Mouse (Mus musculus) gastrocnemius, postnatal 10 days (tissue): ENCODE results near the gene Ppp6r2. TPM values are rescaled to one million over a fixed set of nuclear protein-coding genes. Genes with fewer than 3 reads are reported as not detected.

Source experiments
- DNase-seq: peaks from one replicate; pipeline ENCODE4 v3.0.0; 2021; ENCODE audit warnings: mixed read lengths
- microRNA-seq, 2 experiments: library from miRNA; unstranded; fragments of <30 nt; microRNA quantifications; one replicate each; pipeline ENCODE4 v1.2.0; 2021
- total RNA-seq, 2 experiments: library from RNA; stranded (reverse); gene quantifications; 2 replicates each; pipeline ENCODE4 v1.2.3; 2021

Ppp6r2 gene
- total RNA-seq, 2 experiments from 2014 or later: 60.1 to 61.9 TPM

DNA sequence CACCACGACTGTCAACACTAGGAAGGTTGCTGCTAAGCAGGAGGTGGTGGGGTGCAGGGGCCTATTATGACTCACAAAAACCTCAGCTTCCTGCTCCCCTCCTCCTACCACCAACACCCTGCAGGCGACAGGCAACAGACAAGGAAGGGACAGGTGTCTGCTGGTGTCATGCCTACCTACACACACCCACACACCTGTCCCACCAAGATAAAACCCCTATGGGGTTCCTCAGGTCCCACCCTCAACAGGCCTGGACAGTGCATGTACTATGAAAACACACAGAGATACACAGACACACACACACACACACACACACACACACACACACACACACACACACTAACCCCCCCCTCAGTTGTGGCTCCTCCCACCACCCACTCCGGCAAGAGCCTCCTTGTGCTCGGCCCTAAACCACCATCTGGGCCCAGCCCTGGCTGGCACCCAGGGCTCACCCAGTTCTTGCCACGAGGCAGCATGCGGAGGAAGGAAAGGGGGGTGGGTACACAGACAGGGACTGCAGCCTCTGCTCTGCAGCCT lies 98.7 kb downstream of the Ppp6r2 start:
- no peak for DNase-seq

DNA sequence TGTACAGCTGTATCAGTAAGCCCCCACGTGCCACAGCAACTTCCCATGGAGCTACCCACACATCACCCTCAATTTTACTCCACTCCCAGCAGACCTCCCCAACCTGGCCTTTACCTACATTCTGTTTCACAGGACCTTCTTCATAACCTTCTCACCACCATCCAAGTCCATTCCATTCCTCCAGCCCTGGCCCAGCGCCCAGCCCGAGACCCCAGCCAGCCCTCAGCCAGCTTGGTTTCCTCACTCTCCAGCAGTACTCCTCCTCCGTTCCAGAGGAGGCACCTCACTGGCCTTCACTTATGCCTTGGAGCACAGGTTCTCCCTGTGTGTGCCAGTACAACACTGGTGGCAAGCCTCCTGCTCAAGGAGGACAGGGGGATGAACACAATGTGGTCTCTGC lies 102.0 kb downstream of the Ppp6r2 start:
- DNase-seq: no peak

DNA sequence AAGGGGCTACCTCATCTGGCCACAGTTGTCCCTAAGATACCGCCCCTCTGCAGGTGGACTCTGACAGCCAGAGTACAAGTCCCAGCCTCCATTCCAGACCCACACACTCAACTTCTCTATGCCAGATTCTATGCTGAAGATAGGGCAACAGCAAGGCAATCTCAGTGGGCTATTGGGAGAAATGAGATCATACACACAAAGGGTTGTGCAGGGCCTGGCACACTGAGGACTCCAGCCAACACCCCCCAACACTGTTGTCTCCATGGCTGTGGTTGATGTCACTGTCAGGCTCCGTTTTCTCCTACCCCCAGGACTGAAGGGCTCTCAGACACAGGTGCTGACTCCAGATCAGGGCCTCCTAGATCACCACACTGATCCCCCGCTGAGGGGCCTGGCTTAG lies 102.8 kb downstream of the Ppp6r2 start:
- DNase-seq: no peak

DNA sequence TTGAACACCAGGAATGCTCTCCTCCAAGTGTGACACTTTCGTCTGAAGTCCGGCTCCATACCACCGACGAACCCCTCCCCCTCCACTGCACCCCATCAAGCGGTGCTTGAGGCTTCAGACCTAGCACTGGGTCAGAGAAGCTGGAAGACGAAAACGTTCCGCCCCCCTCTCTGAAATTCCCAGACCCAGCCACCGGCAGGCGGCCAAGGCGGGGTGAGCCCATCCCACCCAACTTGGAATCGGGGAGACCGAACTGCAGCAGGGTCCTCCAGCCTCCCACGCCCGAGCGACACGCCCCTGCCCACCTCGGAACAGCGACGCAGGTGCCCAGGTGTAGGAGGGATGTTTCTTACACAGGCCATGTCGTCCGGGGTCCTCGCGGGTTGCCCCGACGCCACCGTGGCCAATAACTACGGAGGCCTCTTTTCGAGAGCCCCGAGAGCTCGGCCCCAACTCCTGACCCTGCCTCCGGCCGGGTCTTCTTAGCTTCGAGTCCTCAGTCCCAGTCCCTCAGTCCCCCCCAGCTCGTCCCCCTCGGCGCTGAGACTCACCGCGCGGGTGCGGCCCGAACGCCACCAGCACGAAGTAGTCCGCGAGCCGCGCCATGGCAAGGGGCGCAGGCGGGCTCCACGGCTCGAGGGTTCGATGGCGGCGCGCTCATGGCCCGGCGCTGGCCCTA lies 103.3 kb downstream of the Ppp6r2 start:
- DNase-seq: peak; percentile 45

DNA sequence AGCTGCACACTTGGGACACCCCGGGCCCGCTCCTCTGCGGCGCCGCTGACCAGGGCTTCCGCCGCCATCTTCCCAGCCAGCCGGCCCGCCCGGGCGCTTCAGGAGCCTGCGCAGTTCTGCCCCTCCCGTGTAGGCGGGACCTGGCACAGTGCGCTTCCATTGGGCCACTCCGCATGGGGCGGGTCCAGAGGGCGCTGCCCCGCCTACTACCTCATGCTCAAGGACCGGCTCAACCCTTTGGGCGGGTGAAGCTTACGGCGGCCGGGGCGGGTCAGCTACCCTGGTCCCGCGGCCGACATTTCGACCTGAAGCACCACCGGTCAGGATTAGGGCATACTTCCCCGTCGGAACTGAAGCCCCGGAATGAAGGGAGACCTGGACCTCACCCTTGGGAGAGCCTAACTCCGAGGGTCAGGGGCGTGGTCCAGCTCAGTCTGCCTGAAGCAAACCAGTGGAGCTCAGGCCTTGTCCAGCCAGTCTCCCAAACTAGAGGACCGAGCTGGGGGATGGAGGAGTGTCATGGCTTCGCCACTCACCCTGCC lies 103.9 kb downstream of the Ppp6r2 start, which contains the start of gene Sbf1:
Sbf1 (minus strand) TSS at position 122 of the 542 bp plus-strand sequence.
- peak; percentile 98 for DNase-seq

DNA sequence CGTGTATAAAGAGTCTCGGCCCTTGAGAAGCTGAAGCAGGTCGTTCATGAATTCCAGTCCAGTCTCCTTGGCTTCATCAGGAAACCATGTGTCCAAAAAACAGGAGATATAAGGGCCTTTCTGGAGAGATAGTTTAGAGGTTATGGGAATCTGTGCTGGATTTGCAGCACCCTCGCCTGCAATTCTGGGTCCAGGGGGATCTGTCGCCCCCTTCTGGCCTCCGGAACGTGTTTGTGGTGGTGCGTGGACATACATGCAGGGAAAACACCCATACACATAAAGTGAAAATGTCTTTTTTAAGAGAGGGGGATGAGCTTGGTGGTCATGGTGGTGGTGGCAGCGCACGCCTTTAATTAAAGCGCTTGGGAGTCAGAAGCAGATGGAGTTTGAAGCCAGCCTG lies 104.8 kb downstream of the Ppp6r2 start:
- no peak for DNase-seq

DNA sequence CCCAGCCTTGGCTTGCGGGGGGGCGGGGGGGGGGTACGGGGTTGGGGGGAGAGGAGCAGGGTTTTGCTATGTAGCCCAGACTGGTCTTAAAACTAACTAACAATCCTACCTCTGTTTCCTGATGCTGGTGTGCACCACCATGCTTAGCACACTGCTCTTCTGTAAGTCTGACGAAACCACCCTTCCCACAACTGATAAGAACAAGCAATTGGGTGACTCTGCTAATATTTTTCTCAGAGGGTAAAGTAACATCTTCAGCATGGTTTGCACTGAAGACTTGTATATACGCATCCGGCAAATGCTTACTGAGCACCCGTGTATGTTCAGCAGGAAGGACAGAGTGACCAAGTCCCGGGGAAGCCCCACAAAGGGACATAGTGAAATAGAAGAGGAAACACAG lies 109.9 kb downstream of the Ppp6r2 start:
- no peak for DNase-seq

DNA sequence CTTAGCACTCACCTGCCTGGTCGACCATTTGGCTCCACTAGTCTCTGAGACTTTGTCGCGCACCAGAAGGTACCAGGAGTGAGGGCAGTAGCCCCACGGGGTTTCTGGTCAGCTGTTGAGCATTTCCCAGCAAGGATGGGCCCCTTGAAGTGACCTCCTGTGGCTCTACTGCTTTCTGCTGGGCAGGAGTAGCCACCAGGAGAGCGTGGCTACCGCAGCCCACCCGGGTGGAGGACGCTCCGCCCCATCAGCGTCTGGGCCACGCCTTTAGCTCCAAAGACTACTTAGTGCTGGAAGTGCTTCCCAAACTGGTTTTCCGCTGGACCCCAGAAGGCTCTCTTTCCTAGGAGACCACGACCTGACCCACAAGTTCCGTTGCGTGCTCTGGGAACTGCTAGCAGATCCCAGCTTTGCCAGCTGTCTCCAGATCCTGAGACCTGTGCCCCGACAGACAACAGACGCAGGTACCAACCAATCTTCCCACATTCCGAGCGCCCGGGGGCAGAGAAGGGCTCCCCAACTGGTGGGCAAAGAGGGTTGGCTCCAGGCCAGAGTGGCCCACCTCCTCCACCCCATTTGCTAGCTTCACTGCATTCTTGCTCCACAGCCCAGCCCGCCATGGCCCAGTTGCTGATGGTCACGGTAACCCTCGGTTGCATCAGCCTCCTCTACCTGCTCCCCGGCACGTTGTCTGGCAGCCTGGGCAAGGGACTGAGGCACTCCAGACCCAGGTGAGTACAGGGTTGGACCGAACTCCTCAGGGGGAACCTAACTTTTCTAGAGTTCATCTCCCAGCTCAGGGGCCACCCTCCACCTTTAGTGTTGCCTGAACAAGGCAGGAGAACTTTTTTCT lies 111.5 kb downstream of the Ppp6r2 start, which contains the start of gene Adm2:
Adm2 (plus strand) TSS at position 51 of the 853 bp plus-strand sequence.
- DNase-seq: no peak

DNA sequence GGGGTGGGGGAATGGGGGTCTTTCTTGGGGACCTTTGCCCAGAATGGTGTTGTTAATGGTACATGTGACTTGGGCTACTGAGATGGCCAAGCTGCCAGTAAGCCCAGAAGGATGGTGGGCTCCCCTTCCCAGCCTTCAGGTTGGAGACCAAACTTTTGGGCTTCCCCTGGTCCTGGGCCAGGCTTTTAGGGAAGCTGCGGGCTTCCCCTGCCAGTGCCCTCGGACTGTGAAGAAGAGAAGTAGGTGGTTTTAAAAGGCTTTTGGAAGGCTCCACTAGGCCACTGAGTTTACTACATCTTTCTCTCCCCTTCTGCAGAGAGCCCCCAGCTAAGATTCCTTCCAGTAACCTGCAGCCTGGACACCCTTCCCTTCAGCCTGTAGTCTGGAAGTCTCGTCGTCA lies 112.3 kb downstream of the Ppp6r2 start:
- DNase-seq: no peak

DNA sequence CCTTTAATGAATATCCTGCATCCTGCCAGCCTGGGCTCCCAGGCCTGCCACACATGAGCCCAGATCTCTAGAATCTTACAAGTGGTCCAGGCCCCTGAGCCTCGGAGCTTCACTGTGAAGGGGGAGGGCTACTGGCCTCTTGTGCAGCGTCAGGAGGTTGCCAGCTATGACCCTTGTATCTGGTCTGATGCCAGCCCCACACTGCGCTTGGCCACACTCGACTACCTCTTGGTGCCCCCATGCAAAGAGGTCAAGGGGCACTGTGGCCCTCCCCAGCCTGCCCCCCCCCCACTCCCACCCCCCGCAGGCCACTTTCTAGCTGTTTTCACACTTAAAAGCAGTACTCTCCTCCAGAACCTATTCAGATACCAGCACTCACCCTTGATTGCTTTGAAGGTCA lies 115.1 kb downstream of the Ppp6r2 start:
- no peak for DNase-seq

DNA sequence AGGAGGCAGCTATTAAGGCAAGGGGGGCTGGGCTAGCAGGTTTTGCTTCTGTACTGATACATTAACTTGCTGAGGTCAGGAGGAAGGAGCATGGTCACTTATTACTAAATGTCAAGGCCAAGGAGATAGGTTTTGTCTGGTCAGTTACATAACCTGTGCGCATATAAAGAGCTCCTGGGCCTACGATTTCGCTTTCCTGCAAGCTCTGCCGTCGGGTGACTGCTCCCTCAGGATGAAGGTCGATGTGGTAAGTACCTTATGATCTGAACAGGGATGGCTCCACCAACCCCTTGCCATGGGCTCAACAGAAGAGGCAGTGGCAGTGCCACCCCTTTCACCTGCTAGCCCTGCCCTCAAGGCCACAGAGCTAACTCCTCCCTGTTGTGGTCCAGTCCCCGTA lies 122.9 kb downstream of the Ppp6r2 start, which contains the start of gene Miox:
Miox (plus strand) TSS at position 128 of the 400 bp plus-strand sequence.
- no peak for DNase-seq

DNA sequence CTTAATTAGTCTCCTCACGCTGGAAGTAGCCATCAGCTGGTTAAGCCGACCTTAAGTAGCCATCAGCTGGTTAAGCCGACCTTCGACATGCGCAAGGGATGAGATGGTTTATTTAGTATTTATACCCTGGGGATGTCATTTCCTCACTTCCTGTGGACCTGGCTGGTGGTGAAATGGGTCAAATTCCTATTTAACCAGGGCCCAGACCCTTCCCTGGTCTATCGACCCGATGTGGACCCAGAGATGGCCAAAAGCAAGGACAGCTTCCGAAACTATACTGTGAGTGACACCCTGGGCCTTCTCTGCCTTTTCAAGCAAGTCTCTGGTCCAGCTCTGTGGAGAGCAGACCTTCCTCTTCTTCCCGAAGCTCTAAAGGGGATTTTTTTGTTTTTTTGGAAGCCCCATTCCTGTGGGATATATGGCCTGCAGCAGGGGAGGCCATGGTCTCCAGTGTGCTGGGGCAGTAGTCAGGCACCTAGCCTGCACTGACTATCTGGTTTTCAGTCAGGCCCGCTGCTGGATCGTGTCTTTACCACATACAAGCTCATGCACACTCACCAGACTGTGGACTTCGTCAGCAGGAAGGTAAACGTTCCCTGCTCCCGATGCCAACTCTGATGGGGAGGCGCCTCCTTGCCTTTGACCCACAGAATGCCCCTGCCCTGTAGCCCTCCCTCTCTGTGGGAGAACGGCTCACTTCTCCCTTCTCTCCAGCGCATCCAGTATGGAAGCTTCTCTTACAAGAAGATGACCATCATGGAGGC lies 123.6 kb downstream of the Ppp6r2 start:
- no peak for DNase-seq

DNA sequence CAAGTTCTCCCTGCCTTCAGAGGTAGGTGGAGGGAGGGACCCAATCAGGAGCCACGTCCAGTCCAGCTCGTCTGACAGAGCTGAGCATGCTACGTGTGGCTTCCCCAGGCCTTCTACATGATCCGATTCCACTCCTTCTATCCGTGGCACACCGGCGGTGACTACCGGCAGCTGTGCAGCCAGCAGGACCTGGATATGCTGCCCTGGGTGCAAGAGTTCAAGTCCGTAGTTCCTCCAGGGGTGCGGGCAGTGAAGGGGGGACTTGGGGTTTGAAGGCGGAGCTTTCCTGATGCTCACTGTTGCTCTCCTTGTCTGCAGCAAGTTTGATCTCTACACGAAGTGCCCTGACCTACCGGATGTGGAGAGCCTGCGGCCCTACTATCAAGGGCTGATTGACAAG lies 125.1 kb downstream of the Ppp6r2 start:
- no peak for DNase-seq

Small RNA genes within 50 kb of the gene (microRNA-seq; reads per million reads assigned to microRNA genes)
- gene Mir6958 (0 to 0.50 reads per million in 2 experiments), gene Mir6959 (0.50 to 0.95 reads per million in 2 experiments), gene Mir7118 (0 reads per million in 2 experiments)

Other genes starting within 250 kb of the Ppp6r2 start
- gene Mlc1, start 232.5 kb upstream of the Ppp6r2 start, total RNA-seq: under 1 TPM; 0.07 to 0.20 TPM
- gene Mov10l1, start 228.6 kb upstream of the Ppp6r2 start, total RNA-seq: not detected
- under 1 TPM; 0.07 to 0.18 TPM for gene Panx2, start 151.8 kb upstream of the Ppp6r2 start, total RNA-seq
- 10 to 100 TPM; 24.9 to 28.1 TPM for gene Trabd, start 136.4 kb upstream of the Ppp6r2 start, total RNA-seq
- 10 to 100 TPM in 1 of 2 experiments, 1 to 10 TPM in 1; 9.1 to 10.1 TPM for gene Selenoo, start 122.5 kb upstream of the Ppp6r2 start, total RNA-seq
- 10 to 100 TPM in 1 of 2 experiments, 1 to 10 TPM in 1; 8.4 to 11.0 TPM for gene Tubgcp6, start 88.4 kb upstream of the Ppp6r2 start, total RNA-seq
- gene Hdac10, start 82.9 kb upstream of the Ppp6r2 start, total RNA-seq: 10 to 100 TPM in 1 of 2 experiments, 1 to 10 TPM in 1; 7.6 to 10.6 TPM
- gene Mapk12, start 70.8 kb upstream of the Ppp6r2 start, total RNA-seq: 10 to 100 TPM; 76.0 to 77.1 TPM
- gene Mapk11, start 61.9 kb upstream of the Ppp6r2 start, total RNA-seq: 1 to 10 TPM; 2.1 to 3.0 TPM
- 10 to 100 TPM; 28.9 to 43.0 TPM for gene Plxnb2, start 30.8 kb upstream of the Ppp6r2 start, total RNA-seq
- 1 to 10 TPM; 4.5 to 7.0 TPM for gene Dennd6b, start 15.1 kb upstream of the Ppp6r2 start, total RNA-seq
- 10 to 100 TPM; 50.1 to 70.5 TPM for gene Sbf1, start 103.8 kb downstream of the Ppp6r2 start, total RNA-seq
- not detected for gene Adm2, start 111.2 kb downstream of the Ppp6r2 start, total RNA-seq
- gene Miox, start 122.8 kb downstream of the Ppp6r2 start, total RNA-seq: not detected
- gene Lmf2, start 144.1 kb downstream of the Ppp6r2 start, total RNA-seq: 10 to 100 TPM; 22.4 to 25.5 TPM
- gene Ncaph2, start 144.2 kb downstream of the Ppp6r2 start, total RNA-seq: 10 to 100 TPM; 50.5 to 55.8 TPM
- 10 to 100 TPM; 14.2 to 14.6 TPM for gene Sco2, start 162.3 kb downstream of the Ppp6r2 start, total RNA-seq
- under 1 TPM; 0.38 to 0.50 TPM for gene Tymp, start 165.5 kb downstream of the Ppp6r2 start, total RNA-seq
- 1 to 10 TPM in 1 of 2 experiments, under 1 TPM in 1; 0.68 to 1.6 TPM for gene Odf3b, start 167.7 kb downstream of the Ppp6r2 start, total RNA-seq
- not detected for gene Klhdc7b, start 173.4 kb downstream of the Ppp6r2 start, total RNA-seq
- gene Syce3, start 198.9 kb downstream of the Ppp6r2 start, total RNA-seq: not detected
- gene Cpt1b, start 214.3 kb downstream of the Ppp6r2 start, total RNA-seq: 100 to 1,000 TPM; 204 to 222 TPM
- gene C730034F03Rik, start 218.0 kb downstream of the Ppp6r2 start, total RNA-seq: under 1 TPM; 0.38 to 0.88 TPM
- gene Gm44502, start 218.1 kb downstream of the Ppp6r2 start, total RNA-seq: under 1 TPM; 0.66 to 0.81 TPM
- 10 to 100 TPM; 21.4 to 40.0 TPM for gene Chkb, start 218.4 kb downstream of the Ppp6r2 start, total RNA-seq
- gene Mapk8ip2, start 242.4 kb downstream of the Ppp6r2 start, total RNA-seq: under 1 TPM; 0.23 to 0.26 TPM